Mouse (Mus musculus) bone marrow macrophage, adult 2 months (primary cell): ENCODE measurements around the gene Cdyl2.

Experiments
- CTCF ChIP-seq: IDR thresholded peaks from 2 replicates; pipeline ENCODE4 v1.5.1; 2012; ENCODE audit warnings: low read depth, mild to moderate bottlenecking, low read length, moderate library complexity
- POLR2A ChIP-seq: IDR thresholded peaks from 2 replicates; pipeline ENCODE4 v1.6.1; 2012; ENCODE audit warnings: mild to moderate bottlenecking, low read depth, low read length, borderline replicate concordance

DNA sequence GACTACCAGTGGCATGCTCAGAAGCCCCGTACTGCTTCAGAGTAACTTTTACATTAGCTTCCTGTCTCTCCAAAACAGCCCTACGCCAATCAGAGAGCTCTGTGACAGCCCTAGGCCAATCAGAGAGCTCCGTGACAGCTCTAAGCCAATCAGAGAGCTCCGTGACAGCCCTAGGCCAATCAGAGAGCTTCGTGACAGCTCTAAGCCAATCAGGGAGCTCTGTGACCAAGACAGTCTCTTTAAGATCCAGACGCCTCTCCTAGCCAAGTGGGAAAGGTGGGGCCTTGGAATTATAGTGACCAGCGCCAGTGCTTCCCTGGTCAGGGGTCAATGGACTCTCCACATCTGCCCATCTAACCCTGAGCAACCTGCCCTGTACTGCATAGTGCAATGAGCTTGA is 62.2 kb downstream of the Cdyl2 start:
- TF ChIP-seq POLR2A, result no peak
- TF ChIP-seq CTCF, result no peak
